21 mouse cellular contexts compared by ENCODE assay signal in the genomic region with DNA sequence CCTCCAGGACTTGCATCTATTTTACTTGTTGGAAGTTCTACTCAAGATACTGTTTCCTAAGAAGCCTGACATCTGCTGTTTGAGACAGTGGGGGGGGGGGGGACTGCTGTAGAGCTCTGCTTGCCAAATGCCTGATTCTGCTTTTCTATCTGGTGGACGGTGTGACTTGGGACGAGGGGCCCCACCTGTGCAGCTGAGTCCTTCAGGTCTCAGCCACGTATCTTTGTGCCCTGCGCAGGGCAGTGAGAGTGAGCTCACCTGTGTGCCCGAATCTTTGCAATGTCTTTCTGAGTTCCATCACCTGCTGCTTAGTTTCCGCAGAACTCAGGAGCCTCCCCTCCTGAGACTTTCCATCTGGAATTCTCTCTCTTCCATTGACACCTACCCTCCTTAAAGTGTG.
DNase-seq lines count a peak whose midpoint lies in the region; ATAC-seq and TF ChIP-seq lines count a peak whose summit lies in the region.
"Had no signal": no experiment of that assay in that cellular context is flagged by ENCODE, and none has a peak within 500 bp of the region (broad histone marks: within the 10 kb centered on the region; RNA-seq: fewer than 3 reads in every experiment).

No protein-coding gene starts in this region.

- H3K27ac ChIP-seq in intestine, embryonic 15.5 days: no peak overlapping the region
- H3K27ac ChIP-seq in intestine, postnatal 0 days (ENCODE audit: low read depth, low read length): no peak overlapping the region
- H3K27ac ChIP-seq in intestine, embryonic 16.5 days (ENCODE audit: low read length): no peak overlapping the region

- TF ChIP-seq CTCF in intestine, postnatal 0 days (IDR thresholded peaks at IDR 0.05; ENCODE audit: low read depth): no peak

- no peaks in the 10 kb centered on the region for H3K27me3 ChIP-seq in intestine, embryonic 15.5 days (replicated peaks)
- no peaks in the 10 kb centered on the region for H3K27me3 ChIP-seq in intestine, postnatal 0 days (replicated peaks; ENCODE audit: control insufficient read depth, insufficient read depth, low read length)
- no peaks in the 10 kb centered on the region for H3K27me3 ChIP-seq in intestine, embryonic 16.5 days (replicated peaks; ENCODE audit: control insufficient read depth, insufficient read depth, low read length)
- H3K27me3 ChIP-seq: CH12.LX had no signal

- no peak overlapping the region for H3K4me2 ChIP-seq in intestine, embryonic 15.5 days (replicated peaks)
- no peak overlapping the region for H3K4me2 ChIP-seq in intestine, postnatal 0 days (replicated peaks; ENCODE audit: low read depth)
- no peak overlapping the region for H3K4me2 ChIP-seq in intestine, embryonic 16.5 days (ENCODE audit: low read depth, low read length)

- H3K4me1 ChIP-seq in intestine, embryonic 15.5 days (replicated peaks): peaks cover 6% of the 10 kb centered on the region
- H3K4me1 ChIP-seq in intestine, postnatal 0 days (replicated peaks; ENCODE audit: control insufficient read depth, insufficient read depth, low read length): no peaks in the 10 kb centered on the region
- H3K4me1 ChIP-seq in intestine, embryonic 16.5 days (ENCODE audit: control insufficient read depth, insufficient read depth, low read length): peaks cover 6% of the 10 kb centered on the region; the same call in 1 of the 2 replicates

- 50% methylated on average over 6 of the region's 6 CpGs for WGBS in intestine, embryonic 15.5 days
- WGBS in intestine, postnatal 0 days: 48% methylated on average over 6 of the region's 6 CpGs
- WGBS in intestine, embryonic 16.5 days: 64% methylated on average over 6 of the region's 6 CpGs

- no peaks in the 10 kb centered on the region for H3K36me3 ChIP-seq in intestine, embryonic 15.5 days
- H3K36me3 ChIP-seq in intestine, postnatal 0 days (ENCODE audit: control insufficient read depth, insufficient read depth): no peaks in the 10 kb centered on the region
- H3K36me3 ChIP-seq in intestine, embryonic 16.5 days (ENCODE audit: control insufficient read depth, insufficient read depth, low read length): no peaks in the 10 kb centered on the region
- H3K36me3 ChIP-seq: G1E had no signal

- no peak overlapping the region for H3K9ac ChIP-seq in intestine, embryonic 15.5 days
- H3K9ac ChIP-seq in intestine, postnatal 0 days (ENCODE audit: low read depth, low read length): no peak overlapping the region
- no peak overlapping the region for H3K9ac ChIP-seq in intestine, embryonic 16.5 days (ENCODE audit: low read depth, low read length)

- intact Hi-C loops in left cerebral cortex, postnatal 25 days (cut with DNase I): no loop called here

- H3K9me3 ChIP-seq in intestine, embryonic 15.5 days: no peaks in the 10 kb centered on the region
- H3K9me3 ChIP-seq in intestine, postnatal 0 days (ENCODE audit: control insufficient read depth): no peaks in the 10 kb centered on the region
- H3K9me3 ChIP-seq in intestine, embryonic 16.5 days (ENCODE audit: control insufficient read depth, low read length): no peaks in the 10 kb centered on the region
- H3K9me3 ChIP-seq: G1E had no signal

- DNase-seq in frontal cortex, postnatal 10 days (ENCODE audit: low spot score in 2 of 2): no peak
- no peak for DNase-seq in left cerebral cortex, postnatal 25 days (ENCODE audit: low spot score in 2 of 2)
- DNase-seq: adrenal gland, adult 2 months; adrenal gland, adult 8-10 months; adrenal gland, postnatal 10 days; adrenal gland, postnatal 14 days; adrenal gland, postnatal 25 days; adrenal gland, postnatal 36 days; B cell, adult 2 months; cerebellum, adult 11 months; cerebellum, adult 11-12 months; cerebellum, adult 18-20 months had no signal

- ATAC-seq in frontal cortex, adult (ENCODE audit: low TSS enrichment): peak; percentile 21; the same call in 1 of the 2 replicates
- ATAC-seq in intestine, embryonic 15.5 days: peak; percentile 51; the same call in 1 of the 2 replicates
- no peak for ATAC-seq in intestine, postnatal 0 days
- peak; percentile 55; the same call in 1 of the 2 replicates for ATAC-seq in intestine, embryonic 16.5 days
- ATAC-seq: activated CD4-positive, CD25-positive, alpha-beta regulatory T cell, adult 4 months; CD4-positive, CD25-positive, alpha-beta regulatory T cell, adult 4 months; Patski had no signal

- H3K4me3 ChIP-seq in intestine, embryonic 15.5 days (replicated peaks): no peak overlapping the region
- no peak overlapping the region for H3K4me3 ChIP-seq in intestine, postnatal 0 days (ENCODE audit: low read depth, low read length)
- no peak overlapping the region for H3K4me3 ChIP-seq in intestine, embryonic 16.5 days (ENCODE audit: low read length)
